19 mouse cellular contexts compared by ENCODE assay signal in genomic region chr19:60119051-60119450, GRCm38 (mm10).
DNase-seq lines count a peak whose midpoint lies in the region; ATAC-seq and TF ChIP-seq lines count a peak whose summit lies in the region.
"Had no signal": no experiment of that assay in that cellular context is flagged by ENCODE, and none has a peak within 500 bp of the region (broad histone marks: within the 10 kb centered on the region; RNA-seq: fewer than 3 reads in every experiment).

No protein-coding gene starts in this region.

- no peak for ATAC-seq in kidney, postnatal 0 days (replicated peaks; ENCODE audit: low FRiP score, low read depth)
- peak; percentile 70; the same call in 1 of the 2 replicates for ATAC-seq in intestine, embryonic 15.5 days
- ATAC-seq: forebrain, embryonic 15.5 days; hindbrain, postnatal 0 days had no signal

- no peak overlapping the region for H3K4me2 ChIP-seq in kidney, postnatal 0 days (ENCODE audit: low read length)
- no peak overlapping the region for H3K4me2 ChIP-seq in intestine, embryonic 15.5 days (replicated peaks)
- H3K4me2 ChIP-seq: forebrain, embryonic 15.5 days; heart, embryonic 13.5 days; limb, embryonic 15.5 days; stomach, embryonic 15.5 days had no signal

- no peaks in the 10 kb centered on the region for H3K36me3 ChIP-seq in kidney, postnatal 0 days (ENCODE audit: insufficient read depth, low read length)
- no peaks in the 10 kb centered on the region for H3K36me3 ChIP-seq in intestine, embryonic 15.5 days
- H3K36me3 ChIP-seq: forebrain, embryonic 15.5 days; heart, embryonic 13.5 days; limb, embryonic 15.5 days; midbrain, embryonic 10.5 days; stomach, embryonic 15.5 days had no signal

- H3K27ac ChIP-seq in kidney, postnatal 0 days = no peak overlapping the region
- H3K27ac ChIP-seq in intestine, embryonic 15.5 days = no peak overlapping the region
- H3K27ac ChIP-seq: forebrain, embryonic 15.5 days; heart, embryonic 13.5 days; hindbrain, postnatal 0 days; limb, embryonic 15.5 days; midbrain, embryonic 10.5 days; stomach, embryonic 15.5 days had no signal

- no peak overlapping the region for H3K4me3 ChIP-seq in kidney, postnatal 0 days (replicated peaks; ENCODE audit: low read depth, low read length)
- no peak overlapping the region for H3K4me3 ChIP-seq in intestine, embryonic 15.5 days (replicated peaks)
- no peak overlapping the region for H3K4me3 ChIP-seq in lung, adult 2 months (replicated peaks; ENCODE audit: extremely low read depth, low read depth, low read length)
- H3K4me3 ChIP-seq: erythroblast, embryonic 14.5 days; forebrain, embryonic 15.5 days; heart, embryonic 13.5 days; limb, embryonic 15.5 days; midbrain, embryonic 10.5 days; stomach, embryonic 15.5 days had no signal

- 20% methylated on average over 1 of the region's 1 CpGs for WGBS in kidney, postnatal 0 days
- WGBS in intestine, embryonic 15.5 days = 30% methylated on average over 1 of the region's 1 CpGs
- 33% methylated on average over 1 of the region's 1 CpGs for WGBS in lung, adult 2 months

- no peak for TF ChIP-seq POLR2A in lung, adult 2 months (IDR thresholded peaks at IDR 0.05; ENCODE audit: borderline replicate concordance, extremely low read depth, low read depth, low read length)

- 0 out of 2 replicates have a peak, but pooled peaks cover 3% of the 10 kb centered on the region for H3K4me1 ChIP-seq in kidney, postnatal 0 days (replicated peaks; ENCODE audit: insufficient read depth, low read length)
- 0 out of 2 replicates have a peak, but pooled peaks cover 4% of the 10 kb centered on the region for H3K4me1 ChIP-seq in intestine, embryonic 15.5 days (replicated peaks)
- no peaks in the 10 kb centered on the region for H3K4me1 ChIP-seq in lung, adult 2 months (ENCODE audit: control insufficient read depth, insufficient read depth, low read length)
- H3K4me1 ChIP-seq: forebrain, embryonic 15.5 days; heart, embryonic 13.5 days; midbrain, embryonic 10.5 days had no signal

- no peaks in the 10 kb centered on the region for H3K9me3 ChIP-seq in kidney, postnatal 0 days (replicated peaks; ENCODE audit: low read length)
- H3K9me3 ChIP-seq in intestine, embryonic 15.5 days = no peaks in the 10 kb centered on the region
- H3K9me3 ChIP-seq: forebrain, embryonic 15.5 days; heart, embryonic 13.5 days; limb, embryonic 15.5 days; midbrain, embryonic 10.5 days; stomach, embryonic 15.5 days had no signal

- peak; percentile 22; the same call in 1 of the 2 replicates for TF ChIP-seq CTCF in kidney, postnatal 0 days (IDR thresholded peaks at IDR 0.05; ENCODE audit: low read depth)
- no peak for TF ChIP-seq CTCF in lung, adult 2 months (IDR thresholded peaks at IDR 0.05; ENCODE audit: insufficient read depth, low read length)

- peak; percentile 2 for DNase-seq in adrenal gland, adult 8-10 months
- DNase-seq in adrenal gland, postnatal 25 days = no peak
- DNase-seq in kidney, postnatal 0 days (ENCODE audit: low spot score) = peak; percentile 73
- DNase-seq in kidney, postnatal 36 days = no peak
- no peak for DNase-seq in c-Kit-positive CD71-positive TER-119-positive erythroid progenitor cells, embryonic 14.5 days (ENCODE audit: low spot score)
- DNase-seq in lung, postnatal 25 days (ENCODE audit: low spot score) = no peak
- no peak for DNase-seq in lung, adult 2 months
- DNase-seq: adrenal gland, postnatal 36 days; cerebellum, adult 8-10 months; lung, postnatal 36 days; right cerebral cortex, adult 18-20 months had no signal

- H3K27me3 ChIP-seq in kidney, postnatal 0 days (ENCODE audit: insufficient read depth, low read length) = no peaks in the 10 kb centered on the region
- H3K27me3 ChIP-seq in intestine, embryonic 15.5 days (replicated peaks) = no peaks in the 10 kb centered on the region
- H3K27me3 ChIP-seq: forebrain, embryonic 15.5 days; heart, embryonic 13.5 days; limb, embryonic 15.5 days; stomach, embryonic 15.5 days had no signal

- no peak overlapping the region for H3K9ac ChIP-seq in kidney, postnatal 0 days (ENCODE audit: low read depth, low read length)
- H3K9ac ChIP-seq in intestine, embryonic 15.5 days = no peak overlapping the region
- H3K9ac ChIP-seq: forebrain, embryonic 15.5 days; heart, embryonic 13.5 days; limb, embryonic 15.5 days; stomach, embryonic 15.5 days had no signal

Comparison
In these comparisons a context has a peak if more than half of its experiments do, and no peak if none do; other contexts are left out.
1. DNase-seq: peak in adrenal gland, adult 8-10 months (single experiment) and kidney, postnatal 0 days (single experiment); none in adrenal gland, postnatal 25 days (single experiment), kidney, postnatal 36 days (0 of 2), c-Kit-positive CD71-positive TER-119-positive erythroid progenitor cells, embryonic 14.5 days (single experiment), lung, postnatal 25 days (single experiment) and lung, adult 2 months (single experiment).